Mouse (Mus musculus): ENCODE data around the gene Eif4enif1. TPM values are rescaled to one million over a fixed set of nuclear protein-coding genes. Genes with fewer than 3 reads are reported as not detected.
"Not testable (repeated sequence)": the region's sequence is repeated elsewhere in the genome, so short reads cannot be mapped to it uniquely, and the experiment has no call there.

Eif4enif1 gene
- total RNA-seq (2012; rRNA removed) = 60.8 and 70.2 TPM in 2 replicates
- 54.5 and 59.7 TPM in 2 replicates for total RNA-seq (2014; rRNA removed)
- polyA plus RNA-seq (2012; ENCODE audit: insufficient read length, low read depth) = 115 and 127 TPM in 2 replicates

GRCm38 (mm10) chr11:3202231-3202701 lies at the start of gene Eif4enif1:
Gene Eif4enif1 (plus strand): TSS chr11:3202392.
- DNase-seq (ENCODE audit: extremely low read depth) = peak; percentile 88
- dilution Hi-C loops (cut with MboI; ENCODE audit: extremely low pct_ligation_motif_present, extremely low pct_unique_long_range_greater_than_20kb, low sequenced_read_pairs) (no loop called here), in situ Hi-C loops (cut with MboI; ENCODE audit: low pct_ligation_motif_present, low pct_unique_long_range_greater_than_20kb, low sequenced_read_pairs) (no loop called here)
- Histone ChIP-seq H3K27me3 (replicated peaks) (no peaks in the 10 kb centered on the region), H3K4me3 (replicated peaks in 1 of 3; ENCODE audit: low read depth in 2 of 3, low read length in 2 of 3, poor library complexity in 1 of 3) (peak within 1 kb of the TSS; percentile 52 to 86 (median 61)), H3K4me1 (ENCODE audit: control insufficient read depth in 1 of 2, insufficient read depth in 2 of 2) (peaks cover 6 to 27% of the 10 kb centered on the region in 2 experiments; a peak in 3 of 4 replicates), H3K9me3 (replicated peaks; ENCODE audit: low read length) (no peaks in the 10 kb centered on the region), H3K9ac (ENCODE audit: insufficient read depth, low read depth) (peak within 1 kb of the TSS; percentile 94), H3K36me3 (replicated peaks in 1 of 2; ENCODE audit: control insufficient read depth in 1 of 2, insufficient read depth in 1 of 2, low read length in 1 of 2) (peaks cover 14 to 28% of the 10 kb centered on the region in 2 experiments), H3K79me2 (replicated peaks; ENCODE audit: control insufficient read depth, extremely low read depth, insufficient read depth, poor library complexity, severe bottlenecking) (peaks cover 42% of the 10 kb centered on the region), H3K4me2 (ENCODE audit: insufficient read depth, low read depth, poor library complexity, severe bottlenecking) (peak within 1 kb of the TSS; percentile 63; the same call in 1 of the 2 replicates), H3K27ac (ENCODE audit: insufficient read depth, low read depth) (peak within 1 kb of the TSS; percentile 92)
- TF ChIP-seq CHD1 (IDR thresholded peaks at IDR 0.05; ENCODE audit: low read depth, low read length) = no peak
- no peak for TF ChIP-seq NRF1 (IDR thresholded peaks at IDR 0.05; ENCODE audit: low read depth, low read length)
- TF ChIP-seq MAX (IDR thresholded peaks at IDR 0.05; ENCODE audit: low read length) = no peak
- no peak for TF ChIP-seq ETS1 (conservative IDR thresholded peaks at IDR 0.05; ENCODE audit: low read depth, low read length)
- no peak for TF ChIP-seq MAZ (IDR thresholded peaks at IDR 0.05; ENCODE audit: low read depth, low read length)
- TF ChIP-seq PAX5 (IDR thresholded peaks at IDR 0.05; ENCODE audit: low read length) = no peak
- TF ChIP-seq SMC3 (IDR thresholded peaks at IDR 0.05; ENCODE audit: low read depth, low read length) = no peak
- TF ChIP-seq SIN3A (IDR thresholded peaks at IDR 0.05; ENCODE audit: low read length) = no peak
- no peak for TF ChIP-seq GABPA (IDR thresholded peaks at IDR 0.05; ENCODE audit: insufficient replicate concordance, low read depth, low read length)
- no peak for TF ChIP-seq USF1 (IDR thresholded peaks at IDR 0.05; ENCODE audit: low read depth, low read length)

- peaks cover 0 to 16% of the 10 kb centered on the region in 2 experiments; a peak in 2 of 4 replicates for H3K4me1 ChIP-seq (ENCODE audit: control insufficient read depth in 1 of 2, insufficient read depth in 2 of 2)
- in situ Hi-C loops (cut with MboI; ENCODE audit: low pct_ligation_motif_present, low pct_unique_long_range_greater_than_20kb, low sequenced_read_pairs); H3K4me2 ChIP-seq (ENCODE audit: insufficient read depth, low read depth, poor library complexity, severe bottlenecking); H3K27ac ChIP-seq (ENCODE audit: insufficient read depth, low read depth); H3K9me3 ChIP-seq (replicated peaks; ENCODE audit: low read length); H3K27me3 ChIP-seq (replicated peaks); H3K4me3 ChIP-seq (replicated peaks in 1 of 3; ENCODE audit: low read depth in 2 of 3, low read length in 2 of 3, poor library complexity in 1 of 3); dilution Hi-C loops (cut with MboI; ENCODE audit: extremely low pct_ligation_motif_present, extremely low pct_unique_long_range_greater_than_20kb, low sequenced_read_pairs); H3K9ac ChIP-seq (ENCODE audit: insufficient read depth, low read depth); H3K79me2 ChIP-seq (replicated peaks; ENCODE audit: control insufficient read depth, extremely low read depth, insufficient read depth, poor library complexity, severe bottlenecking): not testable (repeated sequence)
- H3K36me3 ChIP-seq (replicated peaks in 1 of 2; ENCODE audit: control insufficient read depth in 1 of 2, insufficient read depth in 1 of 2, low read length in 1 of 2) = peaks cover 18 to 29% of the 10 kb centered on the region in 2 experiments
- DNase-seq (ENCODE audit: extremely low read depth) = peak; percentile 48
- peak; percentile 79 for TF ChIP-seq JUND (conservative IDR thresholded peaks at IDR 0.05; ENCODE audit: low read depth, low read length)
- 0 out of 2 replicates have a peak, but pooled peaks have one; percentile 30 for TF ChIP-seq EP300 (IDR thresholded peaks at IDR 0.05; ENCODE audit: low read length)
- TF ChIP-seq JUN (IDR thresholded peaks at IDR 0.05; ENCODE audit: insufficient read depth, low read depth, low read length) = peak; percentile 55; the same call in 1 of the 2 replicates
- peak; percentile 80 for TF ChIP-seq IRF4 (IDR thresholded peaks at IDR 0.05; ENCODE audit: low read depth, low read length)
These were observed 48.4 kb upstream of the Eif4enif1 start for GRCm38 (mm10) chr11:3153666-3154397.

GRCm38 (mm10) chr11:3156991-3157390 lies 45.2 kb upstream of the Eif4enif1 start:
- H3K4me3 ChIP-seq (replicated peaks in 1 of 3; ENCODE audit: low read depth in 2 of 3, low read length in 2 of 3, poor library complexity in 1 of 3); H3K9ac ChIP-seq (ENCODE audit: insufficient read depth, low read depth); H3K4me2 ChIP-seq (ENCODE audit: insufficient read depth, low read depth, poor library complexity, severe bottlenecking); H3K27me3 ChIP-seq (replicated peaks); in situ Hi-C loops (cut with MboI; ENCODE audit: low pct_ligation_motif_present, low pct_unique_long_range_greater_than_20kb, low sequenced_read_pairs); H3K9me3 ChIP-seq (replicated peaks; ENCODE audit: low read length); dilution Hi-C loops (cut with MboI; ENCODE audit: extremely low pct_ligation_motif_present, extremely low pct_unique_long_range_greater_than_20kb, low sequenced_read_pairs); H3K27ac ChIP-seq (ENCODE audit: insufficient read depth, low read depth); DNase-seq (ENCODE audit: extremely low read depth); H3K79me2 ChIP-seq (replicated peaks; ENCODE audit: control insufficient read depth, extremely low read depth, insufficient read depth, poor library complexity, severe bottlenecking): not testable (repeated sequence)
- peaks cover 15 to 22% of the 10 kb centered on the region in 2 experiments for H3K36me3 ChIP-seq (replicated peaks in 1 of 2; ENCODE audit: control insufficient read depth in 1 of 2, insufficient read depth in 1 of 2, low read length in 1 of 2)
- peaks cover 0 to 16% of the 10 kb centered on the region in 2 experiments; a peak in 2 of 4 replicates for H3K4me1 ChIP-seq (ENCODE audit: control insufficient read depth in 1 of 2, insufficient read depth in 2 of 2)

- in situ Hi-C loops (cut with MboI; ENCODE audit: low pct_ligation_motif_present, low pct_unique_long_range_greater_than_20kb, low sequenced_read_pairs); H3K79me2 ChIP-seq (replicated peaks; ENCODE audit: control insufficient read depth, extremely low read depth, insufficient read depth, poor library complexity, severe bottlenecking); H3K9me3 ChIP-seq (replicated peaks; ENCODE audit: low read length); H3K27me3 ChIP-seq (replicated peaks); dilution Hi-C loops (cut with MboI; ENCODE audit: extremely low pct_ligation_motif_present, extremely low pct_unique_long_range_greater_than_20kb, low sequenced_read_pairs); H3K4me3 ChIP-seq (replicated peaks in 1 of 3; ENCODE audit: low read depth in 2 of 3, low read length in 2 of 3, poor library complexity in 1 of 3); H3K4me2 ChIP-seq (ENCODE audit: insufficient read depth, low read depth, poor library complexity, severe bottlenecking); H3K9ac ChIP-seq (ENCODE audit: insufficient read depth, low read depth): not testable (repeated sequence)
- peak overlapping the region; percentile 12; the same call in 1 of the 2 replicates for H3K27ac ChIP-seq (ENCODE audit: insufficient read depth, low read depth)
- H3K4me1 ChIP-seq (ENCODE audit: control insufficient read depth in 1 of 2, insufficient read depth in 2 of 2) = peaks cover 0 to 16% of the 10 kb centered on the region in 2 experiments; a peak in 2 of 4 replicates
- DNase-seq (ENCODE audit: extremely low read depth) = peak; percentile 54
- H3K36me3 ChIP-seq (replicated peaks in 1 of 2; ENCODE audit: control insufficient read depth in 1 of 2, insufficient read depth in 1 of 2, low read length in 1 of 2) = peaks cover 16 to 17% of the 10 kb centered on the region in 2 experiments
These were observed 44.2 kb upstream of the Eif4enif1 start for GRCm38 (mm10) chr11:3157996-3158395.

Measured in CH12.LX (cell line).